Mouse (Mus musculus): ENCODE measurements around the gene Nfix. TPM values are rescaled to one million over a fixed set of nuclear protein-coding genes. Genes with fewer than 3 reads are reported as not detected.
A peak's percentile ranks its signal among the peaks of the same experiment; 100 is the strongest.
"Not testable (repeated sequence)": the region's sequence is repeated elsewhere in the genome, so short reads cannot be mapped to it uniquely, and the experiment has no call there.

Gene Nfix
- total RNA-seq, 1 experiment, result 0.89 TPM

- Histone ChIP-seq H3K27ac (ENCODE audit: insufficient read depth, low read depth, low read length, poor library complexity, severe bottlenecking) (peak overlapping the region; percentile 91; the same call in 1 of the 2 replicates), H3K9ac (ENCODE audit: insufficient read depth, low read depth, low read length, poor library complexity, severe bottlenecking) (peak overlapping the region; percentile 82), H3K36me3 (ENCODE audit: control insufficient read depth, insufficient read depth, low read length, poor library complexity, severe bottlenecking) (peaks cover 36% of the 10 kb centered on the region), H3K4me1 (ENCODE audit: control insufficient read depth in 2 of 2, insufficient read depth in 2 of 2, low read length in 2 of 2, poor library complexity in 1 of 2) (peaks cover 0 to 11% of the 10 kb centered on the region in 2 experiments; a peak in 2 of 4 replicates), H3K4me3 (ENCODE audit: insufficient read depth in 1 of 2, low read depth in 1 of 2, low read length in 2 of 2, poor library complexity in 1 of 2, severe bottlenecking in 1 of 2) (peak overlapping the region; percentile 80), H3K9me3 (ENCODE audit: control insufficient read depth, insufficient read depth, low read depth, low read length) (no peaks in the 10 kb centered on the region)
- no peak for TF ChIP-seq MAFK (IDR thresholded peaks at IDR 0.05; ENCODE audit: insufficient read depth, low read depth, low read length)
- no peak for TF ChIP-seq HCFC1 (IDR thresholded peaks at IDR 0.05; ENCODE audit: borderline replicate concordance, insufficient read depth, low read length)
- TF ChIP-seq ZNF384 (IDR thresholded peaks at IDR 0.05; ENCODE audit: low read depth, low read length), result no peak
- TF ChIP-seq CHD2 (IDR thresholded peaks at IDR 0.05; ENCODE audit: low read depth, low read length), result no peak
- TF ChIP-seq ZC3H11A (IDR thresholded peaks at IDR 0.05; ENCODE audit: borderline replicate concordance, low read depth, low read length), result no peak
- in situ Hi-C loops (cut with MboI; ENCODE audit: low sequenced_read_pairs in 2 of 2, unreplicated experiment in 2 of 2), result no loop called here
- no peak for DNase-seq (ENCODE audit: low read depth, low spot score)
These were observed 32.9 kb upstream of the Nfix start for GRCm38 (mm10) chr8:84832759-84833742.

DNA sequence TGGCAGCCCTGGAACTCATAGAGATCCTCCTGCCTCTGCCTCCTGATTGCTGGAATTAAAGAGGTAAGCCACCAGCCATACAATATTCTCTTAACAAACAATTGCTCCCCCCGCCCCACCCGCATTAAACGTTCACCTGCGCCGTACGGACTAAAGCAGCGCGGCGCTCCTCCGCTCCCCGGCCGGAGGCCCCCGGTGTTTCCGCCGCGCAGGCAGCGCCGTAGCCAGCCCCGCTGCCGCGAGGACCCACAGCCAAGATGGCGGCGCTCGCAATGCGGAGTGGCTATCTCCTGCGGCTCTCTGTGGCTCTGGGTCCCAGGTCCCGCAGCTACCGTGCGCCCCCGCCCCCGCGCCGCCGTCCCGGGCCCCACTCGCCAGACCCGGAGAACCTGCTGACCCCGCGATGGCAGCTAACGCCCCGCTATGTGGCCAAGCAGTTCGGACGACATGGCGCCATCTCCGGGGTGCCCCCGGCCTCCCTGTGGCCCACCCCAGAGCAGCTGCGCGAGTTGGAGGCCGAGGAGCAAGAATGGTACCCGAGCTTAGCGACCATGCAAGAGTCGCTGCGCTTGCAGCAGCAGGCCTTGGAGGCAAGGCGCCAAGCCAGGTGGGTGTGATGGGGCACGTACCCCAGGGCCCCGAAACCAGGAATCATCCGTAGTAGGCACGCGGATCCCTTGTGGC is 32.0 kb upstream of the Nfix start:
- in situ Hi-C loops (cut with MboI; ENCODE audit: low sequenced_read_pairs in 2 of 2, unreplicated experiment in 2 of 2), result no loop called here
- Histone ChIP-seq H3K27ac (ENCODE audit: insufficient read depth, low read depth, low read length, poor library complexity, severe bottlenecking) (peak overlapping the region; percentile 91), H3K9me3 (ENCODE audit: control insufficient read depth, insufficient read depth, low read depth, low read length) (no peaks in the 10 kb centered on the region), H3K9ac (ENCODE audit: insufficient read depth, low read depth, low read length, poor library complexity, severe bottlenecking) (peak overlapping the region; percentile 82), H3K36me3 (ENCODE audit: control insufficient read depth, insufficient read depth, low read length, poor library complexity, severe bottlenecking) (peaks cover 28% of the 10 kb centered on the region), H3K4me1 (ENCODE audit: control insufficient read depth in 2 of 2, insufficient read depth in 2 of 2, low read length in 2 of 2, poor library complexity in 1 of 2) (peaks cover 0 to 4% of the 10 kb centered on the region in 2 experiments; a peak in 1 of 4 replicates), H3K4me3 (ENCODE audit: insufficient read depth in 1 of 2, low read depth in 1 of 2, low read length in 2 of 2, poor library complexity in 1 of 2, severe bottlenecking in 1 of 2) (peak overlapping the region; percentile 80)
- no peak for DNase-seq (ENCODE audit: low read depth, low spot score)
- TF ChIP-seq CHD2 (IDR thresholded peaks at IDR 0.05; ENCODE audit: low read depth, low read length) (no peak), HCFC1 (IDR thresholded peaks at IDR 0.05; ENCODE audit: borderline replicate concordance, insufficient read depth, low read length) (peak; percentile 46; the same call in 1 of the 2 replicates)

DNA sequence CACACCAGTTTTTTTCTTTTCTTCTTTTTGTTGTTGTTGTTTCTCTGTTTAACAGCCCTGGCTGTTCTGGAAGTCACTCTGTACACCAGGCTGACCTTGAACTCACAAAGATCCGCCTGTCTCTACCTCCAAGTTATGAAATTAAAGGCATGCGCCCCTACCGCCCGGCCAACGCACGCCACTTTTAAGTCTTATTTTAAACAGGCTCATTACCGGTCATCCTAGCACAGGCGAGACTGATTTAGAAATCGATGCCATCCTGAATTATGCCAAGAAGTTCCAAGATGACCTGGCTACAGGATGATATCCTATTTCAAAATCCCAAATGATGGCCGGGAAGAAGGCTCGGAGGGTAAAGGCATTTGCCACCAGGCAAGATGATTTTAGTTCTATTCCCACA is 31.3 kb upstream of the Nfix start, which contains the start of gene Gadd45gip1:
Gadd45gip1 (plus strand) TSS at position 33 of the 400 bp plus-strand sequence.
- DNase-seq (ENCODE audit: low read depth, low spot score), result peak; percentile 65
- no peaks in the 10 kb centered on the region for H3K9me3 ChIP-seq (ENCODE audit: control insufficient read depth, insufficient read depth, low read depth, low read length)
- peak within 1 kb of the TSS; percentile 91 for H3K27ac ChIP-seq (ENCODE audit: insufficient read depth, low read depth, low read length, poor library complexity, severe bottlenecking)
- in situ Hi-C loops (cut with MboI; ENCODE audit: low sequenced_read_pairs in 2 of 2, unreplicated experiment in 2 of 2), result no loop called here
- peak within 1 kb of the TSS; percentile 80 for H3K4me3 ChIP-seq (ENCODE audit: insufficient read depth in 1 of 2, low read depth in 1 of 2, low read length in 2 of 2, poor library complexity in 1 of 2, severe bottlenecking in 1 of 2)
- H3K4me1 ChIP-seq (ENCODE audit: control insufficient read depth in 2 of 2, insufficient read depth in 2 of 2, low read length in 2 of 2, poor library complexity in 1 of 2), result 0 out of 4 replicates have a peak, but pooled peaks cover 0 to 3% of the 10 kb centered on the region in 2 experiments
- peak within 1 kb of the TSS; percentile 82 for H3K9ac ChIP-seq (ENCODE audit: insufficient read depth, low read depth, low read length, poor library complexity, severe bottlenecking)
- H3K36me3 ChIP-seq (ENCODE audit: control insufficient read depth, insufficient read depth, low read length, poor library complexity, severe bottlenecking), result peaks cover 23% of the 10 kb centered on the region
- TF ChIP-seq ZC3H11A (IDR thresholded peaks at IDR 0.05; ENCODE audit: borderline replicate concordance, low read depth, low read length) (no peak), MAFK (IDR thresholded peaks at IDR 0.05; ENCODE audit: insufficient read depth, low read depth, low read length) (no peak), HCFC1 (IDR thresholded peaks at IDR 0.05; ENCODE audit: borderline replicate concordance, insufficient read depth, low read length) (no peak; the same call in 1 of the 2 replicates), CHD2 (IDR thresholded peaks at IDR 0.05; ENCODE audit: low read depth, low read length) (no peak), ZNF384 (IDR thresholded peaks at IDR 0.05; ENCODE audit: low read depth, low read length) (no peak; the same call in 1 of the 2 replicates)

- H3K9ac ChIP-seq (ENCODE audit: insufficient read depth, low read depth, low read length, poor library complexity, severe bottlenecking); H3K27ac ChIP-seq (ENCODE audit: insufficient read depth, low read depth, low read length, poor library complexity, severe bottlenecking); H3K4me3 ChIP-seq (ENCODE audit: insufficient read depth in 1 of 2, low read depth in 1 of 2, low read length in 2 of 2, poor library complexity in 1 of 2, severe bottlenecking in 1 of 2); H3K4me1 ChIP-seq (ENCODE audit: control insufficient read depth in 2 of 2, insufficient read depth in 2 of 2, low read length in 2 of 2, poor library complexity in 1 of 2); in situ Hi-C loops (cut with MboI; ENCODE audit: low sequenced_read_pairs in 2 of 2, unreplicated experiment in 2 of 2); H3K36me3 ChIP-seq (ENCODE audit: control insufficient read depth, insufficient read depth, low read length, poor library complexity, severe bottlenecking); H3K9me3 ChIP-seq (ENCODE audit: control insufficient read depth, insufficient read depth, low read depth, low read length); DNase-seq (ENCODE audit: low read depth, low spot score): not testable (repeated sequence)
These were observed 26.4 kb upstream of the Nfix start for GRCm38 (mm10) chr8:84826518-84826917.

All from ES-E14 (cell line).